Mouse (Mus musculus) kidney, postnatal 25 days (tissue): ENCODE measurements around the gene Ankrd12.
A peak's percentile ranks its signal among the peaks of the same experiment; 100 is the strongest.

ENCODE experiments used
- DNase-seq, 2 experiments: peaks; one replicate each; pipeline ENCODE4 v3.0.0; 2021; ENCODE audit warnings: mixed read lengths in 2 of 2

Ankrd12 gene

GRCm38 (mm10) chr17:65961606-65962136 lies 115.2 kb downstream of the Ankrd12 start:
- DNase-seq, result no peak

GRCm38 (mm10) chr17:65959011-65959410 lies 117.9 kb downstream of the Ankrd12 start:
- no peak for DNase-seq

- DNase-seq, result no peak
These were observed 118.5 kb downstream of the Ankrd12 start for GRCm38 (mm10) chr17:65958366-65958765.

GRCm38 (mm10) chr17:65957782-65958325 lies 119.0 kb downstream of the Ankrd12 start:
- DNase-seq, result no peak

- DNase-seq, result peak in 1 of 2 experiments; percentile 54
These were observed 119.7 kb downstream of the Ankrd12 start for GRCm38 (mm10) chr17:65956993-65957781.

GRCm38 (mm10) chr17:65956140-65956539 lies 120.7 kb downstream of the Ankrd12 start:
- no peak for DNase-seq

GRCm38 (mm10) chr17:65953959-65954358 lies 122.9 kb downstream of the Ankrd12 start:
- no peak for DNase-seq

GRCm38 (mm10) chr17:65952083-65952482 lies 124.8 kb downstream of the Ankrd12 start:
- DNase-seq, result no peak

- peak; percentile 97 for DNase-seq
These were observed 126.1 kb downstream of the Ankrd12 start, which contains the start of gene Twsg1 for GRCm38 (mm10) chr17:65950622-65951404. Gene Twsg1 (minus strand): TSS chr17:65951226.

GRCm38 (mm10) chr17:65950183-65950582 lies 126.7 kb downstream of the Ankrd12 start:
- no peak for DNase-seq

GRCm38 (mm10) chr17:65947307-65947706 lies 129.6 kb downstream of the Ankrd12 start:
- DNase-seq, result peak; percentile 37 to 47

- DNase-seq, result no peak
These were observed 131.5 kb downstream of the Ankrd12 start for GRCm38 (mm10) chr17:65945420-65945819.

GRCm38 (mm10) chr17:65942394-65942793 lies 134.5 kb downstream of the Ankrd12 start:
- DNase-seq, result peak; percentile 57 to 69

- no peak for DNase-seq
These were observed 135.6 kb downstream of the Ankrd12 start for GRCm38 (mm10) chr17:65941275-65941674.

GRCm38 (mm10) chr17:65940221-65940620 lies 136.7 kb downstream of the Ankrd12 start:
- peak; percentile 24 to 31 for DNase-seq

GRCm38 (mm10) chr17:65939461-65940192 lies 137.3 kb downstream of the Ankrd12 start:
- DNase-seq, result no peak

- DNase-seq, result peak in 1 of 2 experiments; percentile 35
These were observed 139.2 kb downstream of the Ankrd12 start for GRCm38 (mm10) chr17:65937671-65938070.

- DNase-seq, result no peak
These were observed 143.1 kb downstream of the Ankrd12 start for GRCm38 (mm10) chr17:65933741-65934140.

- DNase-seq, result no peak
These were observed 145.4 kb downstream of the Ankrd12 start for GRCm38 (mm10) chr17:65931525-65931924.

GRCm38 (mm10) chr17:65930960-65931359 lies 145.9 kb downstream of the Ankrd12 start:
- no peak for DNase-seq

GRCm38 (mm10) chr17:65930158-65930826 lies 146.6 kb downstream of the Ankrd12 start:
- DNase-seq, result no peak
